Mouse (Mus musculus) C2C12 (cell line): ENCODE results near the gene Gga2. TPM values are rescaled to one million over a fixed set of nuclear protein-coding genes. Genes with fewer than 3 reads are reported as not detected.

Experiments used
- H3K27me3 ChIP-seq: one replicate; pipeline ENCODE4 v1.6.1; 2011; ENCODE audit not compliant: control insufficient read depth, insufficient read depth, insufficient read length
- H3K36me3 ChIP-seq: one replicate; pipeline ENCODE4 v1.6.1; 2011; ENCODE audit not compliant: control insufficient read depth, insufficient read depth
- H3K4me3 ChIP-seq: one replicate; pipeline ENCODE4 v1.5.1; 2011; ENCODE audit warnings: mild to moderate bottlenecking, control low read depth; ENCODE audit not compliant: poor library complexity, insufficient read depth, severe bottlenecking
- H3K79me2 ChIP-seq: one replicate; pipeline ENCODE4 v1.6.1; 2011; ENCODE audit not compliant: control insufficient read depth, insufficient read depth
- H3K79me3 ChIP-seq: one replicate; pipeline ENCODE4 v1.6.1; 2011; ENCODE audit warnings: low read depth, control low read depth
- H3ac ChIP-seq: one replicate; pipeline ENCODE3; 2011; ENCODE audit warnings: low read depth; ENCODE audit not compliant: control insufficient read depth, insufficient read length
- CEBPB ChIP-seq: IDR thresholded peaks from one replicate; pipeline ENCODE4 v1.6.1; 2011; ENCODE audit warnings: low read depth, mild to moderate bottlenecking, control low read depth, moderate library complexity
- CTCF ChIP-seq: IDR thresholded peaks from one replicate; pipeline ENCODE4 v1.5.1; 2011; ENCODE audit not compliant: control insufficient read depth, insufficient read depth, insufficient read length
- FOSL1 ChIP-seq: IDR thresholded peaks from one replicate; pipeline ENCODE4 v1.8.0; 2011; ENCODE audit warnings: mild to moderate bottlenecking, low read length; ENCODE audit not compliant: poor library complexity, insufficient read depth, severe bottlenecking
- MAX ChIP-seq: IDR thresholded peaks from one replicate; pipeline ENCODE4 v1.6.1; 2011; ENCODE audit warnings: mild to moderate bottlenecking, control low read depth
- MYOD1 ChIP-seq: IDR thresholded peaks from one replicate; pipeline ENCODE4 v1.6.1; 2011; ENCODE audit warnings: low read depth; ENCODE audit not compliant: control insufficient read depth, insufficient read length
- MYOG ChIP-seq: IDR thresholded peaks from one replicate; pipeline ENCODE4 v1.6.1; 2011; ENCODE audit not compliant: control insufficient read depth, insufficient read length; ENCODE audit errors: extremely low read depth
- USF1 ChIP-seq: IDR thresholded peaks from one replicate; pipeline ENCODE4 v1.6.1; 2011; ENCODE audit warnings: low read depth, mild to moderate bottlenecking, control low read depth, moderate library complexity
- polyA plus RNA-seq: library from polyadenylated mRNA; unstranded; fragments of >200 nt; fragmentation: generic; extraction: Trizol; gene quantifications from one replicate; pipeline ENCODE4 v1.2.1, GENCODE M21; 2012; ENCODE audit warnings: missing spikeins

The Gga2 gene
- polyA plus RNA-seq, 1 experiment, result 86.2 TPM

DNA sequence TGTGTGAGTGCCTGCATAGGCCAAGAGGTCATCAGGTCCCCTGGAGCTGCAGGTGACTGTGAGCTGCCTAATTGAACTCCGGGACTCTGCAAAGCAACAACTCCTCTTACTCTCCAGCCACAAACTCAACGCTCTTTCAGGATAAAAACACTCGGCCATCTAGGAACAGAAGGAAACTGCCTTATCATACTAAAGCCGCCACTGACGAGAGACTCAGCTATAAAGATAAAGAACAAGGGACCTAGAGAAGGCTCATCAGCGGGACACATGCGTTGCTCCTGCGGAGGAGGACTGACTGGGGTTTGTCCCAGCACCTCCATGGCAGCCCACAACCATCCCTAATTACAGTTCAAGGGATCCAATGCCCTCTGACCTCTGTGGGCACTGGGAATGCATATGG, 52.8 kb downstream of the Gga2 start:
- H3K79me2 ChIP-seq, result no peaks in the 10 kb centered on the region
- TF ChIP-seq MAX, result no peak
- TF ChIP-seq CTCF, result no peak
- no peak for TF ChIP-seq CEBPB
- TF ChIP-seq USF1, result no peak
- TF ChIP-seq MYOD1, result no peak
- no peak for TF ChIP-seq FOSL1
- TF ChIP-seq MYOG, result no peak
- peaks cover 18% of the 10 kb centered on the region for H3K36me3 ChIP-seq
- no peaks in the 10 kb centered on the region for H3K27me3 ChIP-seq
- H3K79me3 ChIP-seq, result no peaks in the 10 kb centered on the region
- H3ac ChIP-seq, result no peak overlapping the region
- H3K4me3 ChIP-seq, result no peak overlapping the region

- H3K36me3 ChIP-seq, result peaks cover 18% of the 10 kb centered on the region
- no peaks in the 10 kb centered on the region for H3K27me3 ChIP-seq
- no peak overlapping the region for H3K4me3 ChIP-seq
- no peaks in the 10 kb centered on the region for H3K79me2 ChIP-seq
- TF ChIP-seq FOSL1, result no peak
- TF ChIP-seq USF1, result no peak
- no peak for TF ChIP-seq MYOG
- no peak for TF ChIP-seq MYOD1
- TF ChIP-seq CTCF, result no peak
- no peak for TF ChIP-seq MAX
- no peak for TF ChIP-seq CEBPB
- H3K79me3 ChIP-seq, result no peaks in the 10 kb centered on the region
- H3ac ChIP-seq, result no peak overlapping the region
Measured at GRCm38 (mm10) chr7:121966169-121966568, 54.9 kb downstream of the Gga2 start.

- H3K4me3 ChIP-seq, result no peak overlapping the region
- no peak for TF ChIP-seq USF1
- TF ChIP-seq CTCF, result no peak
- H3K79me2 ChIP-seq, result no peaks in the 10 kb centered on the region
- no peak overlapping the region for H3ac ChIP-seq
- H3K27me3 ChIP-seq, result no peaks in the 10 kb centered on the region
- peaks cover 6% of the 10 kb centered on the region for H3K36me3 ChIP-seq
- H3K79me3 ChIP-seq, result no peaks in the 10 kb centered on the region
Measured at GRCm38 (mm10) chr7:121963883-121964398, 57.1 kb downstream of the Gga2 start.

DNA sequence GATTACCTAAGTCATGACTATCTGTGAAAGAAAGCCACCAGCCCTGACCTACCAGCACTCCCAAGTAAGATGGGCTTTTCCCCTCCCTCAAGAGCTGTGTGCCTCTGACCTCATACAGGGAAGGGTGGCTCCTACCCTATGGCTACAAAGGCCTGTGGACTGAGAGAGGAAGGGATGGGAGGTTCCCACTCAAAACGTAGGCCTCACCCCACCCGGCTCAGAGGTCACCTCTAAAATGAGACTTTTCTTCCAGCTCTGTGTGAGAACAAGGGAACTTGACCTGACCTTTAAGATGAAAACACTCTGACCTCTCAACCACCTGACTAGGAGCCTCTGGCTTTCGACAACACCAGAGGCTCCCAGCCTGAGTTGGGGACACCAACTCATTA, 58.5 kb downstream of the Gga2 start:
- no peaks in the 10 kb centered on the region for H3K79me2 ChIP-seq
- no peaks in the 10 kb centered on the region for H3K27me3 ChIP-seq
- H3K4me3 ChIP-seq, result no peak overlapping the region
- no peaks in the 10 kb centered on the region for H3K79me3 ChIP-seq
- TF ChIP-seq CTCF, result no peak
- no peak for TF ChIP-seq MYOD1
- TF ChIP-seq CEBPB, result no peak
- TF ChIP-seq MAX, result no peak
- no peak for TF ChIP-seq FOSL1
- no peak for TF ChIP-seq MYOG
- no peak for TF ChIP-seq USF1
- no peak overlapping the region for H3ac ChIP-seq
- H3K36me3 ChIP-seq, result no peaks in the 10 kb centered on the region

- TF ChIP-seq USF1, result no peak
- no peak for TF ChIP-seq CEBPB
- TF ChIP-seq MAX, result no peak
- TF ChIP-seq CTCF, result no peak
- TF ChIP-seq FOSL1, result no peak
- TF ChIP-seq MYOG, result no peak
- TF ChIP-seq MYOD1, result no peak
- H3K36me3 ChIP-seq, result no peaks in the 10 kb centered on the region
Measured at GRCm38 (mm10) chr7:121961913-121962570, 59.0 kb downstream of the Gga2 start.

GRCm38 (mm10) chr7:121955802-121956201, 65.2 kb downstream of the Gga2 start:
- Histone ChIP-seq H3K4me3 (no peak overlapping the region), H3K27me3 (no peaks in the 10 kb centered on the region), H3K36me3 (no peaks in the 10 kb centered on the region), H3K79me3 (no peaks in the 10 kb centered on the region), H3K79me2 (no peaks in the 10 kb centered on the region), H3ac (no peak overlapping the region)
- TF ChIP-seq MYOD1 (no peak), MYOG (no peak), MAX (no peak), CEBPB (no peak), CTCF (no peak), USF1 (no peak), FOSL1 (no peak)

More at GRCm38 (mm10) chr7:121961913-121962570, 59.0 kb downstream of the Gga2 start:
- H3K4me3 ChIP-seq, result no peak overlapping the region
- H3ac ChIP-seq, result no peak overlapping the region
- no peaks in the 10 kb centered on the region for H3K79me3 ChIP-seq
- no peaks in the 10 kb centered on the region for H3K27me3 ChIP-seq
- H3K79me2 ChIP-seq, result no peaks in the 10 kb centered on the region
